Mouse (Mus musculus) heart, embryonic 14.5 days (tissue): ENCODE data around the gene Gm13285. TPM values are rescaled to one million over a fixed set of nuclear protein-coding genes. Genes with fewer than 3 reads are reported as not detected.
"Not testable (repeated sequence)": the region's sequence is repeated elsewhere in the genome, so short reads cannot be mapped to it uniquely, and the experiment has no call there.

Source experiments
- ATAC-seq: fragments of 200-750 bp; cut with Nextera tagmentation; 2 replicates; pipeline ENCODE4 v1.8.0; 2017; ENCODE audit warnings: low read depth, moderate TSS enrichment; ENCODE audit not compliant: insufficient number of reproducible peaks, insufficient read depth, low FRiP score
- H3K27ac ChIP-seq, 2 experiments: fragments of 200-500 bp in 1 of 2; fragments of 300-500 bp in 1 of 2; sonication (generic) in 1 of 2; replicated peaks in 1 of 2; 2 replicates each; pipeline ENCODE4 v1.5.1; 2012 to 2014; ENCODE audit warnings: low read depth in 2 of 2, low read length in 2 of 2, control low read depth in 1 of 2, mild to moderate bottlenecking in 1 of 2, mixed read lengths in 1 of 2; ENCODE audit not compliant: control insufficient read depth in 1 of 2, insufficient read depth in 1 of 2
- H3K27me3 ChIP-seq: fragments of 300-500 bp; sonication (generic); 2 replicates; pipeline ENCODE4 v1.6.1; 2014; ENCODE audit warnings: mild to moderate bottlenecking, low read length, control low read depth; ENCODE audit not compliant: control insufficient read depth, insufficient read depth
- H3K36me3 ChIP-seq: fragments of 300-500 bp; sonication (generic); 2 replicates; pipeline ENCODE4 v1.6.1; 2014; ENCODE audit warnings: mild to moderate bottlenecking, control low read depth, low read length, mixed read lengths; ENCODE audit not compliant: control insufficient read depth, insufficient read depth
- H3K4me1 ChIP-seq, 2 experiments: fragments of 200-500 bp in 1 of 2; fragments of 300-500 bp in 1 of 2; sonication (generic) in 1 of 2; 2 replicates each; pipeline ENCODE4 v1.6.1; 2012 to 2014; ENCODE audit warnings: low read length in 2 of 2, control low read depth in 1 of 2, mixed read lengths in 1 of 2; ENCODE audit not compliant: control insufficient read depth in 2 of 2, insufficient read depth in 2 of 2
- H3K4me2 ChIP-seq: fragments of 300-500 bp; sonication (generic); 2 replicates; pipeline ENCODE4 v1.6.1; 2014; ENCODE audit warnings: mild to moderate bottlenecking, low read length
- H3K4me3 ChIP-seq, 2 experiments: fragments of 200-500 bp in 1 of 2; fragments of 300-500 bp in 1 of 2; sonication (generic) in 1 of 2; 2 replicates each; pipeline ENCODE4 v1.5.1; 2012 to 2014; ENCODE audit warnings: low read length in 2 of 2, mild to moderate bottlenecking in 2 of 2, control low read depth in 1 of 2, low read depth in 1 of 2, moderate library complexity in 1 of 2; ENCODE audit not compliant: control insufficient read depth in 1 of 2, insufficient read depth in 1 of 2
- H3K9ac ChIP-seq: fragments of 300-500 bp; sonication (generic); 2 replicates; pipeline ENCODE4 v1.6.1; 2014; ENCODE audit warnings: mild to moderate bottlenecking, low read length
- H3K9me3 ChIP-seq: fragments of 300-500 bp; sonication (generic); 2 replicates; pipeline ENCODE4 v1.6.1; 2016; ENCODE audit warnings: low read length, control low read depth; ENCODE audit not compliant: control insufficient read depth
- WGBS: fragments of 180-500 bp; shearing (Covaris S2); extraction: QIAGEN DNeasy Blood & Tissue Kit; methylation state at CpG from one replicate; pipeline ENCODE4 v1.1.7; 2014; 5-methylcytosine and 5-hydroxymethylcytosine counted together
- polyA plus RNA-seq: library from polyadenylated mRNA; unstranded; fragments of >200 nt; fragmentation: Nextera tagmentation; extraction: Ambion mirVana; gene quantifications from 2 replicates; pipeline ENCODE4 v1.2.1, GENCODE M21; 2014

Gm13285 gene
- 0.66 and 0.80 TPM in 2 replicates for polyA plus RNA-seq

GRCm38 (mm10) chr4:88799365-88799764 lies at the start of gene Gm13285:
Gm13285 (plus strand) TSS chr4:88799665.
- not testable (repeated sequence) for H3K4me2 ChIP-seq, ATAC-seq, H3K4me3 ChIP-seq, H3K9ac ChIP-seq, H3K27me3 ChIP-seq, H3K9me3 ChIP-seq, H3K36me3 ChIP-seq, H3K4me1 ChIP-seq, H3K27ac ChIP-seq
- WGBS = 14% methylated on average over 1 of the region's 7 CpGs

- no peaks in the 10 kb centered on the region for H3K27me3 ChIP-seq
- 59% methylated on average over 6 of the region's 6 CpGs for WGBS
- ATAC-seq = no peak
- H3K9me3 ChIP-seq = no peaks in the 10 kb centered on the region
- no peak overlapping the region for H3K27ac ChIP-seq
- H3K4me2 ChIP-seq = no peak overlapping the region
- H3K9ac ChIP-seq = no peak overlapping the region
- no peaks in the 10 kb centered on the region for H3K4me1 ChIP-seq
- no peaks in the 10 kb centered on the region for H3K36me3 ChIP-seq
- H3K4me3 ChIP-seq = no peak overlapping the region
Observed at GRCm38 (mm10) chr4:88749926-88750325, 49.5 kb upstream of the Gm13285 start.

GRCm38 (mm10) chr4:88754818-88755340 lies 44.6 kb upstream of the Gm13285 start, which contains the start of gene Gm13271:
Gm13271 (plus strand) TSS chr4:88754868.
- not testable (repeated sequence) for H3K9ac ChIP-seq, H3K9me3 ChIP-seq, H3K36me3 ChIP-seq, H3K27me3 ChIP-seq, H3K27ac ChIP-seq, H3K4me1 ChIP-seq, H3K4me3 ChIP-seq, ATAC-seq
- H3K4me2 ChIP-seq = peak within 1 kb of the TSS; percentile 73; the same call in 1 of the 2 replicates
- 61% methylated on average over 15 of the region's 15 CpGs for WGBS

GRCm38 (mm10) chr4:88756581-88757513 lies 42.6 kb upstream of the Gm13285 start:
- WGBS = 12% methylated on average over 28 of the region's 31 CpGs
- H3K27me3 ChIP-seq = not testable (repeated sequence)

DNA sequence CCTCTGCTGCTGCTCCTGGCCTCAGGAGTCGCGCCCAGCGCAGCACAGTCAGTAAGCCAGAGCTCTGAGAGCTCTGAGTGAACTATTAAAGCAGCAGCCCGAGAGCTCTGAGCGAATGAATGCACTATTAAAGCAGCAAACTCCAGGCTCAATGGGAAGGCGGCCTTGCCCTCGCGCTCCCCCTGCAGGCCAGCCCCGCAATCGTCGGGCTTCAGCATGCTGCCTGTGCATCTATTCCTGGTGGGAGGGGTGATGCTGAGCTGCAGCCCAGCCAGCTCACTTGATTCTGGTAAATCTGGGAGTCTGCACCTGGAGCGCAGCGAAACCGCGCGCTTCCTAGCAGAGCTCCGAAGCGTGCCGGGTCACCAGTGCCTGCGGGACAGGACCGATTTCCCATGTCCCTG lies 41.8 kb upstream of the Gm13285 start:
- ATAC-seq = peak; percentile 98
- peak overlapping the region; percentile 49 to 55 for H3K4me3 ChIP-seq
- H3K27me3 ChIP-seq, H3K9me3 ChIP-seq, H3K4me1 ChIP-seq, H3K36me3 ChIP-seq: not testable (repeated sequence)
- H3K27ac ChIP-seq = peak overlapping the region; percentile 87 to 97
- H3K9ac ChIP-seq = peak overlapping the region; percentile 82
- peak overlapping the region; percentile 73 for H3K4me2 ChIP-seq
- 0% methylated on average over 11 of the region's 21 CpGs for WGBS

More at GRCm38 (mm10) chr4:88756581-88757513, 42.6 kb upstream of the Gm13285 start:
- Histone ChIP-seq H3K27ac (peak overlapping the region; percentile 87 to 97), H3K4me2 (peak overlapping the region; percentile 73), H3K9ac (peak overlapping the region; percentile 82), H3K4me3 (peak overlapping the region; percentile 49 to 55)
- not testable (repeated sequence) for H3K4me1 ChIP-seq, ATAC-seq, H3K9me3 ChIP-seq, H3K36me3 ChIP-seq

GRCm38 (mm10) chr4:88758751-88759150 lies 40.7 kb upstream of the Gm13285 start:
- not testable (repeated sequence) for H3K27ac ChIP-seq, H3K4me1 ChIP-seq, ATAC-seq, H3K4me3 ChIP-seq, H3K27me3 ChIP-seq, H3K4me2 ChIP-seq, H3K9me3 ChIP-seq, H3K9ac ChIP-seq, H3K36me3 ChIP-seq
- WGBS = 87% methylated on average over 7 of the region's 9 CpGs

- peak within 1 kb of the TSS; percentile 24 to 42; a peak in 3 of 4 replicates for H3K4me3 ChIP-seq
- not testable (repeated sequence) for H3K36me3 ChIP-seq, H3K9me3 ChIP-seq, H3K9ac ChIP-seq, ATAC-seq, H3K27me3 ChIP-seq, H3K4me1 ChIP-seq
- H3K27ac ChIP-seq = peak within 1 kb of the TSS; percentile 66 to 73
- peak within 1 kb of the TSS; percentile 41 for H3K4me2 ChIP-seq
- 12% methylated on average over 6 of the region's 14 CpGs for WGBS
Observed at GRCm38 (mm10) chr4:88759610-88760268, 39.7 kb upstream of the Gm13285 start, which contains the start of gene Gm13283. Gm13283 (plus strand) TSS chr4:88760119.
